Mouse (Mus musculus): ENCODE measurements at regions not wholly inside any gene's neighbourhood (a gene's known extent, or its start where the extent isn't known, plus 50 kb on each side); places are given as distances from the start of the nearest gene placed in this dataset.
A peak's percentile ranks its signal among the peaks of the same experiment; 100 is the strongest.
"Not testable (repeated sequence)": the region's sequence is repeated elsewhere in the genome, so short reads cannot be mapped to it uniquely, and the experiment has no call there.

GRCm38 (mm10) chr12:113597163-113597562 is 53.5 kb downstream of the Adam6a start:
- not testable (repeated sequence) for DNase-seq (ENCODE audit: low spot score in 2 of 2)

DNA sequence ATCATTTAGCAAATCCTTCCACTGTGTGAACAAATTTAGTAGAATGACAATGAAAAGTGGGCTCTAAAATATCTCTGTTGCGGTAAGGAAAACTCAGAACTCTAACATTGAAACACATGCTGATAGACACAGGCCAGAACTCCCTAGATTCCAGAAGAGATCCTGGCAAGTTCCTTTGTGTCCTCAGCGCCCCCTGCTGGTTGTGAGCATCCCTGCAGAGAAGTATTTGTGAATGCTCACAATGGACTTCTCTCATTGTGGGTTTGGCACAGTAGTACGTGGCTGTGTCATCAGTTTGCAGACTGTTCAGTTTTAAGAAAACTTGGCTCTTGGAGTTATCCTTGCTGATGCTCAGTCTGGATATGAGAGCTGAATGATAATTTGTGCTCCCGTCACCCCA is 67.2 kb downstream of the Adam6a start:
- DNase-seq (ENCODE audit: low spot score in 2 of 2) = peak in 1 of 2 experiments; percentile 12

- DNase-seq (ENCODE audit: low spot score in 2 of 2) = not testable (repeated sequence)
These were observed 81.5 kb downstream of the Adam6a start for GRCm38 (mm10) chr12:113625221-113625620.

GRCm38 (mm10) chr12:113630803-113631202 is 87.1 kb downstream of the Adam6a start:
- DNase-seq (ENCODE audit: low spot score in 2 of 2) = not testable (repeated sequence)
